In genomic region chr4:152345120-152345889, GRCm38 (mm10) we compare ENCODE assay signal across 9 mouse cellular contexts. TPM values are rescaled to one million over a fixed set of nuclear protein-coding genes. Genes with fewer than 3 reads are reported as not detected.
DNase-seq lines count a peak whose midpoint lies in the region; ATAC-seq and TF ChIP-seq lines count a peak whose summit lies in the region.
"Had no signal": no experiment of that assay in that cellular context is flagged by ENCODE, and none has a peak within 500 bp of the region (broad histone marks: within the 10 kb centered on the region; RNA-seq: fewer than 3 reads in every experiment).

No protein-coding gene starts in this region.

- no peaks in the 10 kb centered on the region for H3K27me3 ChIP-seq in myocyte (ENCODE audit: control insufficient read depth, insufficient read depth, insufficient read length)

- intact Hi-C loops in left cerebral cortex, postnatal 25 days (cut with DNase I): loop anchor here (5.0 kb wide), 1 partner anchor 132 kb away; the partner anchor contains the start of genes Kcnab2 and Nphp4

- DNase-seq in right cerebral cortex, adult 18-20 months: peak; percentile 77
- no peak for DNase-seq in right cerebral cortex, postnatal 4 days
- DNase-seq in left cerebral cortex, postnatal 25 days (ENCODE audit: low spot score in 2 of 2): peak; percentile 56 to 84
- no peak for DNase-seq in thymus, postnatal 14 days

- peak overlapping the region; percentile 65 for H3K4me2 ChIP-seq in myocyte (ENCODE audit: low read depth)

- peak overlapping the region; percentile 4; the same call in 1 of the 2 replicates for H3K4me3 ChIP-seq in cortical plate, adult 2 months (ENCODE audit: insufficient read depth, low read length)
- no peak overlapping the region for H3K4me3 ChIP-seq in myocyte

- peak overlapping the region; percentile 45 for H3K27ac ChIP-seq in cortical plate, adult 2 months (ENCODE audit: insufficient read depth, low read length)

- H3ac ChIP-seq in myocyte (ENCODE audit: control insufficient read depth, insufficient read length): no peak overlapping the region

- TF ChIP-seq CTCF in cortical plate, adult 2 months (IDR thresholded peaks at IDR 0.05; ENCODE audit: extremely low read depth, insufficient read depth, low read length): no peak

- ATAC-seq in activated CD4-positive, CD25-positive, alpha-beta regulatory T cell, adult 4 months: no peak

- H3K79me2 ChIP-seq in myocyte (ENCODE audit: control insufficient read depth, insufficient read depth): no peaks in the 10 kb centered on the region

- peaks cover 30% of the 10 kb centered on the region for H3K4me1 ChIP-seq in cortical plate, adult 2 months (ENCODE audit: control insufficient read depth, insufficient read depth, low read length)

- no peaks in the 10 kb centered on the region for H3K36me3 ChIP-seq in myocyte (ENCODE audit: control insufficient read depth, insufficient read depth)

- no peak for TF ChIP-seq POLR2A in cortical plate, adult 2 months (IDR thresholded peaks at IDR 0.05; ENCODE audit: extremely low read depth, insufficient read depth, low read length)
- no peak for TF ChIP-seq POLR2A in myocyte (IDR thresholded peaks at IDR 0.05; ENCODE audit: insufficient read length, low read depth)

TF ChIP-seq in myocyte, 11 proteins besides CTCF, POLR2A, EP300 and RAD21:
- TF ChIP-seq SRF (IDR thresholded peaks at IDR 0.05; ENCODE audit: control insufficient read depth, insufficient read length, low read depth) (no peak), USF1 (IDR thresholded peaks at IDR 0.05; ENCODE audit: low read depth) (no peak), POLR2AphosphoS2 (IDR thresholded peaks at IDR 0.05; ENCODE audit: insufficient read length, low read depth) (no peak), MAX (IDR thresholded peaks at IDR 0.05; ENCODE audit: low read depth) (no peak), E2F4 (IDR thresholded peaks at IDR 0.05; ENCODE audit: insufficient read depth) (no peak), REST (IDR thresholded peaks at IDR 0.05; ENCODE audit: insufficient read depth, insufficient read length) (no peak), CEBPB (IDR thresholded peaks at IDR 0.05; ENCODE audit: insufficient read depth, poor library complexity, severe bottlenecking) (peak; percentile 87), MYOD1 (IDR thresholded peaks at IDR 0.05; ENCODE audit: control insufficient read depth in 1 of 3, insufficient read length in 2 of 3, low read depth in 2 of 3) (peak in 2 of 3 experiments; percentile 76 to 85), TCF3 (IDR thresholded peaks at IDR 0.05; ENCODE audit: insufficient read length, low read depth) (no peak), TCF12 (IDR thresholded peaks at IDR 0.05; ENCODE audit: insufficient read depth, poor library complexity, severe bottlenecking) (no peak), MYOG (IDR thresholded peaks at IDR 0.05; ENCODE audit: control insufficient read depth in 1 of 3, insufficient read depth in 1 of 3, insufficient read length in 2 of 3, low read depth in 2 of 3) (peak in 2 of 3 experiments; percentile 24 to 79)

RNA-seq across cellular contexts. Expression of gene Chd5, which starts 6.9 kb away (rescaled TPM):
- 67.5 and 75.5 TPM in 2 replicates for polyA plus RNA-seq in cortical plate, adult 2 months (2012; rRNA removed)
- 100 to 1,000 TPM; 180 to 181 TPM for total RNA-seq in left cerebral cortex, postnatal 25 days (2021)
- polyA plus RNA-seq in myocyte (2012; fragmentation: generic; extraction: Trizol): 1.0 TPM
- polyA plus RNA-seq in activated CD4-positive, CD25-positive, alpha-beta regulatory T cell, adult 4 months (2017; shearing (Covaris generic)): under 1 TPM in 1 of 2 experiments, not detected in 1; 0.19 TPM

RNA-seq across cellular contexts. Expression of gene Rpl22, which starts 19.8 kb away (rescaled TPM):
- 201 and 216 TPM in 2 replicates for polyA plus RNA-seq in cortical plate, adult 2 months (2012; rRNA removed)
- total RNA-seq in left cerebral cortex, postnatal 25 days (2021): 100 to 1,000 TPM; 160 TPM
- 1,218 TPM for polyA plus RNA-seq in myocyte (2012; fragmentation: generic; extraction: Trizol)
- 1,000 to 10,000 TPM; 1,059 to 1,071 TPM for polyA plus RNA-seq in activated CD4-positive, CD25-positive, alpha-beta regulatory T cell, adult 4 months (2017; shearing (Covaris generic))

RNA-seq across cellular contexts. Expression of gene Rnf207, which starts 26.5 kb away (rescaled TPM):
- polyA plus RNA-seq in cortical plate, adult 2 months (2012; rRNA removed): 22.2 and 25.0 TPM in 2 replicates
- 10 to 100 TPM in 1 of 2 experiments, 1 to 10 TPM in 1; 8.7 to 11.1 TPM for total RNA-seq in left cerebral cortex, postnatal 25 days (2021)
- 0.52 TPM for polyA plus RNA-seq in myocyte (2012; fragmentation: generic; extraction: Trizol)
- polyA plus RNA-seq in activated CD4-positive, CD25-positive, alpha-beta regulatory T cell, adult 4 months (2017; shearing (Covaris generic)): not detected

RNA-seq across cellular contexts. Expression of gene Icmt, which starts 48.3 kb away (rescaled TPM):
- polyA plus RNA-seq in cortical plate, adult 2 months (2012; rRNA removed): 32.9 and 35.2 TPM in 2 replicates
- 10 to 100 TPM; 50.9 to 56.7 TPM for total RNA-seq in left cerebral cortex, postnatal 25 days (2021)
- polyA plus RNA-seq in myocyte (2012; fragmentation: generic; extraction: Trizol): 30.8 TPM
- polyA plus RNA-seq in activated CD4-positive, CD25-positive, alpha-beta regulatory T cell, adult 4 months (2017; shearing (Covaris generic)): 1 to 10 TPM; 7.2 to 7.7 TPM

RNA-seq across cellular contexts. Expression of gene Hes3, which starts 53.8 kb away (rescaled TPM):
- 1.1 and 1.2 TPM in 2 replicates for polyA plus RNA-seq in cortical plate, adult 2 months (2012; rRNA removed)
- total RNA-seq in left cerebral cortex, postnatal 25 days (2021): under 1 TPM; 0.30 to 0.37 TPM
- polyA plus RNA-seq in myocyte (2012; fragmentation: generic; extraction: Trizol): 0.02 TPM
- polyA plus RNA-seq in activated CD4-positive, CD25-positive, alpha-beta regulatory T cell, adult 4 months (2017; shearing (Covaris generic)): not detected
- total RNA-seq: layer of hippocampus, adult 8-10 months had no signal
- polyA plus RNA-seq: small intestine, adult 2 months had no signal

Comparison
In these comparisons a context has a peak if more than half of its experiments do, and no peak if none do; other contexts are left out.
1. DNase-seq: peak in right cerebral cortex, adult 18-20 months (single experiment) and left cerebral cortex, postnatal 25 days (2 of 2); none in right cerebral cortex, postnatal 4 days (single experiment) and thymus, postnatal 14 days (single experiment).
2. RNA of gene Chd5, which starts 6.9 kb away (polyA plus RNA-seq): 67.5 to 75.5 TPM in cortical plate, adult 2 months; 1.0 TPM in myocyte (single experiment) and 0.19 TPM in activated CD4-positive, CD25-positive, alpha-beta regulatory T cell, adult 4 months; every median in the first group is over 10 times any median in the second.
3. RNA of gene Rnf207, which starts 26.5 kb away (polyA plus RNA-seq): 22.2 to 25.0 TPM in cortical plate, adult 2 months; 0.52 TPM in myocyte (single experiment) and not detected in activated CD4-positive, CD25-positive, alpha-beta regulatory T cell, adult 4 months; every median in the first group is over 10 times any median in the second.